Mouse (Mus musculus) thymus, postnatal 10 days (tissue): ENCODE measurements at regions not wholly inside any gene's neighbourhood (a gene's known extent, or its start where the extent isn't known, plus 50 kb on each side); places are given as distances from the start of the nearest gene placed in this dataset.
"Not testable (repeated sequence)": the region's sequence is repeated elsewhere in the genome, so short reads cannot be mapped to it uniquely, and the experiment has no call there.

Experiments used
- DNase-seq, 2 experiments: peaks; one replicate each; pipeline ENCODE4 v3.0.0; 2021; ENCODE audit warnings: low spot score in 2 of 2

DNA sequence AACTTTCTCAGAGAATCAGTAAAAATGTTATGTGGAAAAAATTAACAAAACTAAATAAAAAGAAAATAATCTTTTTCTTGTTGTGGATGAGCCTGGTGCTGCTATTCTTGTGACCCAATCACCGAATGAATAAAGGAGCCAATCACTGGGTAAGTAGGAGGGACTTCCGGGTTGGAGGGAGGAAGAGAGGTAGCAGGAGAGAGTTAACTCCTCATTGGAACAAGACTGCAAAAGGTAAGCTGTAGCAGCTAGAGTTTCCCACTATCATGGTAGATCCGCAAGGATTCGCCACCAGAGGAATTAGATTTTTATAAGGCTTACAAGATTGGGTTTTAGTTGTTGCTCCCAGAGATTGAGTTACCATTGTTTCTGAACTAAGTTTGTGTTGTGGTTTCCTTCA lies 87.8 kb upstream of the Vldlr start:
- not testable (repeated sequence) for DNase-seq

- DNase-seq = no peak
Measured at GRCm38 (mm10) chr19:27134360-27134759, 81.9 kb upstream of the Vldlr start.

DNA sequence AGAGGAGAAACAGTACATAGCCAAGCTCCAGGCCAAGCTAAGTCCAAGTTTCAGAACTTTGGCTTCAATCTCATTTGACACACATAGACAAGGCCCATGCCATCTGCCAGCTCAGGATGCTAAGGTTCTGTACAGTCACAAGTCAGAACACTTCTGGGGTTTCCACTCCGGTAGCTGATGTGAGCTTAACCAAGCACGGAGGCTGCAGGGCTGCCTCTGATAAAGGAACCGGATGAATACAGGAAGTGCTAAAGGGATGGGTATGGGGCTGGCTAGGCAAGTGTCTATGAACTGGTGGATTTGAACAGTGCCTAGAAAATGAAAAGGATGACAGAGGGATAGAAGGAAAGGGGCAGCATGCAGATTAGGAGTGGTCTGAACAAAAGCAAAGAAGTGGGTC lies 75.4 kb upstream of the Vldlr start:
- DNase-seq = no peak

- no peak for DNase-seq
Measured at GRCm38 (mm10) chr19:27142181-27142580, 74.1 kb upstream of the Vldlr start.

GRCm38 (mm10) chr19:27147404-27147803 lies 68.9 kb upstream of the Vldlr start:
- DNase-seq = no peak

DNA sequence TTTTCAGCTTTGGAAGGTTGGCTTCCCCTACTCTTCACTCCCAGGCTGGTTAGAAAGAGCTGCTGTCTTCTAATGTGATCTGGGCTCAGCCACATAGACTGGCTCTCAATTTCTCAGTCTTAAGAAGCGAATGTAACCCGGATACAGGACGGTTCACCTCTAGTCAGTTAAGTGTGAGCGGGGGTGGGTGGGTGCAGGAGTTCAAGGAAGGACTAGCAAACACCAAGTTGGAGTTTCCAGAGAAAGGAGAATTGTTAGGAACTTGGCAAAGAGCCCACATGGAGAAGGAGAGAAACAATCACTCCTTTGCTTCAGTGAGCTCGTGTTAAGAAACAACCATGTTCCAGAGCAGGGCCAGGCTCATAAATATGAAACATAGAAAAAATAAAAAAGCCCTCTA lies 68.0 kb upstream of the Vldlr start:
- no peak for DNase-seq

- no peak for DNase-seq
Measured at GRCm38 (mm10) chr19:27149567-27149966, 66.7 kb upstream of the Vldlr start.

DNA sequence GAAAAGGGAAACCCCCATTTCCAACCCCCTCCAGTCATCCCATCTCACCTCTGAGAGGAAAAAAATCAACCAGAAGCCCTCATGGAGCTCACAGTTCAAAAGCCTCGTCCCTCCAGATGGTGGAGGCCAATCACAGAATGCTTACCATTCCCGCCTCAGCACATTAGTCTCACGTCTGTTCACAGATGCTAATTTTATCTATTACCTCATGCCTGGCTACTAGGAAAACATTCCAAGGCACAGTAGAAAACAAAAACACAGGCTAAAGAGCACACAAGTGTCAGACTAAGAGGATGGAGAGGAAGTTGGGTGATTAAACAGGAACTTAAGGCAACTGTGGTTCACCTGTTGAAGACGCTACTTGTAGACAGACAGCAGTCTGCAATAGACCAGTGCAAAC lies 54.4 kb upstream of the Vldlr start:
- DNase-seq = no peak
